Mouse (Mus musculus): ENCODE results near the gene Hsh2d.

The Hsh2d gene

GRCm38 (mm10) chr8:72189417-72190214, at the start of gene Hsh2d:
Gene Hsh2d (plus strand): TSS chr8:72189638.
- no peak for DNase-seq (ENCODE audit: low spot score)

- DNase-seq (ENCODE audit: low spot score): no peak
Measured at GRCm38 (mm10) chr8:72143256-72143824, 46.1 kb upstream of the Hsh2d start.

GRCm38 (mm10) chr8:72144345-72144975, 45.0 kb upstream of the Hsh2d start:
- DNase-seq (ENCODE audit: low spot score): no peak

GRCm38 (mm10) chr8:72145511-72145910, 43.9 kb upstream of the Hsh2d start:
- DNase-seq (ENCODE audit: low spot score): no peak

- DNase-seq (ENCODE audit: low spot score): no peak
Measured at GRCm38 (mm10) chr8:72146056-72146455, 43.4 kb upstream of the Hsh2d start.

- DNase-seq (ENCODE audit: low spot score): no peak
Measured at GRCm38 (mm10) chr8:72146556-72146955, 42.9 kb upstream of the Hsh2d start.

GRCm38 (mm10) chr8:72147266-72147665, 42.2 kb upstream of the Hsh2d start:
- no peak for DNase-seq (ENCODE audit: low spot score)

GRCm38 (mm10) chr8:72149056-72149455, 40.4 kb upstream of the Hsh2d start:
- no peak for DNase-seq (ENCODE audit: low spot score)

- DNase-seq (ENCODE audit: low spot score): no peak
Measured at GRCm38 (mm10) chr8:72151418-72152078, 37.9 kb upstream of the Hsh2d start.

GRCm38 (mm10) chr8:72153382-72153781, 36.1 kb upstream of the Hsh2d start:
- no peak for DNase-seq (ENCODE audit: low spot score)

GRCm38 (mm10) chr8:72158096-72158495, 31.3 kb upstream of the Hsh2d start:
- DNase-seq (ENCODE audit: low spot score): no peak

GRCm38 (mm10) chr8:72158726-72159125, 30.7 kb upstream of the Hsh2d start:
- no peak for DNase-seq (ENCODE audit: low spot score)

GRCm38 (mm10) chr8:72160007-72160406, 29.4 kb upstream of the Hsh2d start:
- no peak for DNase-seq (ENCODE audit: low spot score)

GRCm38 (mm10) chr8:72160707-72161697, 28.4 kb upstream of the Hsh2d start, which contains the start of gene Rab8a:
Gene Rab8a (plus strand): TSS chr8:72161200.
- DNase-seq (ENCODE audit: low spot score): peak; percentile 100

GRCm38 (mm10) chr8:72162821-72163220, 26.6 kb upstream of the Hsh2d start:
- no peak for DNase-seq (ENCODE audit: low spot score)

- no peak for DNase-seq (ENCODE audit: low spot score)
Measured at GRCm38 (mm10) chr8:72169098-72169668, 20.3 kb upstream of the Hsh2d start.

GRCm38 (mm10) chr8:72169681-72170249, 19.7 kb upstream of the Hsh2d start:
- DNase-seq (ENCODE audit: low spot score): no peak

GRCm38 (mm10) chr8:72177346-72177925, 12.0 kb upstream of the Hsh2d start:
- peak; percentile 87 for DNase-seq (ENCODE audit: low spot score)

- no peak for DNase-seq (ENCODE audit: low spot score)
Measured at GRCm38 (mm10) chr8:72183554-72184202, 5.8 kb upstream of the Hsh2d start.

Data from testis, postnatal 10 days (tissue).